Mouse (Mus musculus) megakaryocyte progenitor cell, adult 5-6 weeks (primary cell): Measurements from ENCODE around the gene Ralb. TPM values are rescaled to one million over a fixed set of nuclear protein-coding genes. Genes with fewer than 3 reads are reported as not detected.

ENCODE experiments used
- ATAC-seq: replicated peaks from 2 replicates; pipeline ENCODE4 v1.8.0; 2016; ENCODE audit warnings: mild to moderate bottlenecking, moderate TSS enrichment, inconsistent platforms; ENCODE audit not compliant: poor library complexity
- total RNA-seq, 2 experiments: library from RNA; stranded (forward) in 1 of 2; stranded (reverse) in 1 of 2; fragments of 157-497, 149-512 nt in 1 of 2; fragments of 200-1000 nt in 1 of 2; gene quantifications; 2 replicates each; pipeline versions ENCODE4 v1.2.3 to v1.2.4; 2015 to 2017

Gene Ralb
- total RNA-seq, 2 experiments from 2014 or later = 12.1 to 24.3 TPM

DNA sequence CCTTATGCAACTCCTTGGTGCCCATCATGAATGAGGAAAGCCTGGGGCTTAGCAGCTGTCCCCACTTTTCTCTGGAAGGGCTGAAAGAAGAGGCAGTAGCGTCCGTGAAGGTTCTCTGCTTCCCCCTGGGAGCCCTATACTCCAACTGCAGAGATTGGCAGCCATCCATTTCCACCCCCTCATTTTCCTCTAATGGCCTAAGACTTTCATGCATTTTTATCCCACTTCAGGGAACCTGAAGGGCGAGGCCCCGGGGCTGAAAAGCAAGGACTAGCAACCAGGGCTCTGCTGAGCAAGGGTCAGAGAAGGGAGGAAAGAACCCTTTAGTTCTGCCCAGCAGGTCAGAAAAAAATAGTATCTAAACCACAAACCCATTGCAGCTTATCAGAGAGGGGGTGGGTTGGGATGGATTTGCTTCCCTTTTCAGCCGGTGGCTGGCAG lies 20.4 kb upstream of the Ralb start:
- ATAC-seq = 0 out of 2 replicates have a peak, but pooled peaks have one; percentile 4

GRCm38 (mm10) chr1:119523826-119524225 lies 19.2 kb upstream of the Ralb start:
- no peak for ATAC-seq

- ATAC-seq = no peak
Observed at GRCm38 (mm10) chr1:119523369-119523768, 18.8 kb upstream of the Ralb start.

- ATAC-seq = no peak
Observed at GRCm38 (mm10) chr1:119522726-119523125, 18.1 kb upstream of the Ralb start.

- no peak for ATAC-seq
Observed at GRCm38 (mm10) chr1:119521681-119522080, 17.1 kb upstream of the Ralb start.

- no peak for ATAC-seq
Observed at GRCm38 (mm10) chr1:119521029-119521428, 16.4 kb upstream of the Ralb start.

DNA sequence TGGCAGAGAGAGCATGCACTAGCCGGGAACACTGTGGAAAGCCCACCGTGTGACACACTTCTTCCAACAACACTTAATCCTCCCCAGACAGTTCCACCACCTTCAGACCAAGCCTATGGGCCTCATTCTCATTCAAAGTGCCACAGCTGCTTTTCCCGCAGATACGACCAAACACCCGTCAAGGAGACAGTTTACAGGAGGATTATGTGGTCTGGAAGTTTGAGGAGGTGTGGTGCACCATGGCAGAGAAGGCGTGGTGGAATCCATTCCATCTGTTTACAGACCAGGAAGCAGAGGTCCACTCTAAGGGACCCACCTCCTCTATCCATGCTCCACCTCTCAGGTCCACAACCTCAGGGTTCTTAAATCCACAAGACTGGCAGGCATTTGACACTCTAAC lies 14.7 kb upstream of the Ralb start:
- ATAC-seq = no peak

DNA sequence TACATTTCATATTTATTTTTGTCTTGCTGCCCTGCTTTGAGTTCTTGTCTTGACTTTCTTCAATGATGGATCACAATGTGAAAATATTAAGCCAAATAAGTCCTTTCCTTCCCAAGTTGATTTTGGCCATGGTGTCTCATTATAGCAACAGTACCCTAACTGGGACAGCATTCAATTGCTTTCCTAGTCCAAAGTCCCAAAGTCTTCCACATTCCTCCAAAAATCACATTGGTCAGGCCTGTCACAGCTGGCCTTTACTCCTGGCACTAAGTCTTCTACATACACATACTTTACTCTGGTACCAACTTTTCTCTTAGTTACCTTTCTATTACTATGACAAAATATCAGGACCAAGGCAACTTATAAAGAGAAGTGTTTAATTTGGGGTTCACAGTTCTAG lies 14.2 kb upstream of the Ralb start:
- no peak for ATAC-seq

DNA sequence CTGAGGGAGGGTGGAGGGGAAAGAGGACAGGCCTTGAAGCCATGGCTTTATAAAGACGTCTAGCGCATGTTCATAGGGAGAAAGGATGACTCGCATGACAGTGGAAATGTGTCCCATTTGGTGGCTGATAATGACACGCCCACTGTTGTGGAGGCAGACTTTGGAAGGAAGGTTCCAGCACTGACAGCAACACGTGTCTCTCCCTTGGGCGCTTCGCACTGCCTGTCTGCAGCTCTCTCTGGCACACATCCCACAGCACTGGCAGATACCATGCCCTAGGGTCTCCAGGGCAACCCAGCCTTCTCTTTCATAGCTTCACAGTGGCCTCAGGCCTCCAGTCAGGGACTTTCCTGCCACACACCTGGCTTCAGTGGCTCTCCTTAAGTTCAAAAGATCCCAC lies 13.5 kb upstream of the Ralb start:
- ATAC-seq = no peak

- no peak for ATAC-seq
Observed at GRCm38 (mm10) chr1:119510857-119511256, 6.3 kb upstream of the Ralb start.

- no peak for ATAC-seq
Observed at GRCm38 (mm10) chr1:119510409-119510808, 5.8 kb upstream of the Ralb start.

DNA sequence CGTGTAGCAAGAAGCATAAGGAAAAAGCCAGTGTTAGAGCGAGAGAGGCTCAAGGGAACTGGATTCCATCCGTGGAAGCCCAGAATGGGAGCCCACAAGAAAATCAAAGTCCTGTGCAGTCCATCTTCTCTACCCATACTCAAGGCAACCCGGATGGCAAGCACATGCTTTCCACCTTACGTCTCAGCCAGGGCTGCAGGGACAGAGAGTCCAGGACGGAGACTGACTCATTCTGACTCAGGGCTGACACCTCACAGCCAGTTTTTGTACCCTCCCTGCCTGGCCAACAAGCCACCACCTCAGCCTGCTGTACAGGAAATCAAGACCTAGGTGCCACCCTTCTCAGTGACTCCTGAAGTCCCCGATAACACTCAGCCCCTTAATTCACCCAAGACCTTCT lies 4.9 kb upstream of the Ralb start:
- ATAC-seq = no peak

DNA sequence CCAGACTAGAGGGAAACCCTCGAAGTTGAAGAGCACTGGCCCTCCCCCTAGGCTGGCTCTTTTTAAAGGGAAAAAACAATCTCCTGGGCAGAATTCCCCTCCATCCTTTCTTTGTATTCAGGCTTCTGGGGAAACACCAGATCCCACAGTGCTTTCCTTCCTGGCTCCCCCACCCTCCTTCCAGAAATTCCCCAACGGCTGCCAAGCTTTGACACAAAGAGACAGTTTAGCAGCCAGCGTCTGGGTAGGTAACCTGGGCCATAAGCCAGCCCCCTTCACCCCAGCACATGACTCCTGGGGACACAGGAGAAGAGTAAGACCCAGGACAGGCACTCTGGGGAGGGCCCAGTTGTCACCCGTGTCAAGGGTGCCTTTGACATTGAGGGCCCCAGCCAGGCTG lies 4.0 kb upstream of the Ralb start:
- no peak for ATAC-seq

GRCm38 (mm10) chr1:119505951-119506350 lies 1.4 kb upstream of the Ralb start:
- no peak for ATAC-seq

DNA sequence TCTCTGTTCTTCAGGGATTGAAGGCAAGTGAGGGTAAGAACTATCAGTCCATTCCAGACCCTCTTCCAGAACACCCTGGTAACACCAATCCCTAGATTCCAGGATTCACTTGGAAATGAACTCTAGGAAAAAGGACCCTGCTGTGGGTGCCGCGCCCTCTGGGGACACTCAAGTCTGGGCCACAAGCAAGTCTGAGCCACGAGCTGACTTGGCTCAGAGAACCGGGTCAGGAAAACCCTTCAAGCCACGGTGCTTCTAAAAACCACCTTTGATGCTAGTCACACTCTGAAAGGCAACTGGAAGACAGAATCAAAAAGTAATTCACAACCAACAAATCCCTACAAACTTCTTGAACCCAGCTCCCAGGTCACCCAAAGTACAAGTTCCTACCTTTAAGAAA lies 786 bp downstream of the Ralb start:
- ATAC-seq = no peak

DNA sequence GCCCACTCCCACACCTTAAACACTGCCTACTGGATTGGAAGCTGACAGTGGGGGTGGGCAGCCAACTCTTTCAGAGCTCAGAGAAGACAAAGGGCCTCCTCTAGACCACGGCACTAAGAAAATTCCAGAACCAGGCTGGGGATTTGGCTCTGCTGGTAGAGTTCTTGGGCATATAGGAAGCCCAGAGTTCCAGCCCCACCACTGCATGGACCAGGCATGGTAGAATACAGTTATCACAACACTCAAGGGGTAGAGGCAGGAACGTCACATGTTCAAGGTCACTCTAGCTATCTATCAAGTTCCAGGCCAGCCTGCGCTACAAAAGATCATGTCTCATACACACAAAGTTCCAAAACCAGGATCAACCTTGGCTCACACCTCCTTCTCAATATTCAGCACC lies 1.4 kb downstream of the Ralb start:
- ATAC-seq = no peak

- ATAC-seq = no peak
Observed at GRCm38 (mm10) chr1:119502729-119503128, 1.9 kb downstream of the Ralb start.

- no peak for ATAC-seq
Observed at GRCm38 (mm10) chr1:119501881-119502280, 2.7 kb downstream of the Ralb start.

DNA sequence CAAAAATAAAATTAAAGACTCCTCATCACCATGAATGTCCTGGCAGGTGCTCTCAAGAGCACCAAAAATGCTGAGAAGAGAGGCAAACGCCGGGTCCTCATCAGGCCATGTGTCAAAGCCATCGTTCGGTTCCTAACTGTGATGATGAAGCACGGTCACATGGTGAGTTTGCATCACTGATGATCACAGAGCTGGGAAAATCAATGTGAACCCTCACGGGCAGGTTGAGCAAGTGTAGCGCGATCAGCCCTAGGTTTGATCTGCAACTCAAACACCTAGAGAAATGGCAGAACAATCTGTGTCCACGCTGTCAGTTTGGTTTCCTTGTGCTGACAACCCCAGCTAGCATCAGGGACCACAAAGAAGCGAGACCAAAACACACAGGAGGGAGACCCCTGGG lies 5.1 kb downstream of the Ralb start:
- no peak for ATAC-seq

- ATAC-seq = 0 out of 2 replicates have a peak, but pooled peaks have one; percentile 23
Observed at GRCm38 (mm10) chr1:119498536-119499231, 5.9 kb downstream of the Ralb start.

GRCm38 (mm10) chr1:119497346-119498004 lies 7.1 kb downstream of the Ralb start:
- no peak for ATAC-seq

DNA sequence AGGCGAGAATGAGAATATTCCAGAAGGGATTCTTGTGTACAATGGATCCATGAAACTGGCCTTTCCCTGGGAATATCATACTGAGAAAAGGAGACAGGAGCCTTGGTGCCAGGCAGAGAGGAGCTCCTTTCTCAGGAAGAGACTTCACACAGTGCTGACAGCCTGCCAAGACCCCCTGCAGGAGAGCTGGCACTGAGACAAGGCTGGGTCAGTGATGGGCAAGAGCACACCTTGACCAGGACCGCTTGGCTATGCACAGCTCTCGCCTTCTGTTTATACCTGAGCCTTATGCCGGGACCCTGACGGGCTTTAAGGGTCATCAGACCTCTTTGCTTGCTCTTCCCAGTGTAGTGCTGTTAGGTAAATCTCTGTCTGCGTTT lies 9.2 kb downstream of the Ralb start:
- no peak for ATAC-seq
